Mouse (Mus musculus) CH12.LX (cell line): ENCODE measurements at regions not wholly inside any gene's neighbourhood (a gene's known extent, or its start where the extent isn't known, plus 50 kb on each side); places are given as distances from the start of the nearest gene placed in this dataset.

ENCODE experiments used
- DNase-seq: peaks from one replicate; pipeline ENCODE4 v3.0.0-alpha.2; 2013; ENCODE audit errors: extremely low read depth
- H3K27ac ChIP-seq: 2 replicates; pipeline ENCODE4 v1.5.1; 2012; ENCODE audit warnings: low read depth, mild to moderate bottlenecking, control low read depth, moderate library complexity; ENCODE audit not compliant: insufficient read depth
- H3K27me3 ChIP-seq: replicated peaks from 2 replicates; pipeline ENCODE3; 2012; ENCODE audit warnings: inconsistent platforms
- H3K36me3 ChIP-seq, 2 experiments: replicated peaks in 1 of 2; 2 replicates each; pipeline versions ENCODE3 to v1.6.1; 2012; ENCODE audit warnings: inconsistent platforms in 1 of 2, low read length in 1 of 2, mild to moderate bottlenecking in 1 of 2, mixed read lengths in 1 of 2, moderate library complexity in 1 of 2; ENCODE audit not compliant: control insufficient read depth in 1 of 2, insufficient read depth in 1 of 2
- H3K4me1 ChIP-seq, 2 experiments: 2 replicates each; pipeline ENCODE4 v1.6.1; 2012; ENCODE audit warnings: inconsistent platforms in 1 of 2, moderate library complexity in 1 of 2; ENCODE audit not compliant: insufficient read depth in 2 of 2, control insufficient read depth in 1 of 2
- H3K4me2 ChIP-seq: 2 replicates; pipeline ENCODE4 v1.6.1; 2012; ENCODE audit warnings: low read depth, mild to moderate bottlenecking, control low read depth; ENCODE audit not compliant: poor library complexity, insufficient read depth, severe bottlenecking
- H3K4me3 ChIP-seq, 3 experiments: fragments of 150-350 bp in 1 of 3; sonication (generic) in 1 of 3; replicated peaks in 1 of 3; 2 replicates each; pipeline versions ENCODE3 to v1.5.1; 2011 to 2012; ENCODE audit warnings: low read depth in 2 of 3, low read length in 2 of 3, mild to moderate bottlenecking in 2 of 3, moderate library complexity in 2 of 3, control low read depth in 1 of 3, improper control_type of control experiment in 1 of 3, inconsistent platforms in 1 of 3, mixed read lengths in 1 of 3; ENCODE audit not compliant: poor library complexity in 1 of 3
- H3K79me2 ChIP-seq: replicated peaks from 2 replicates; pipeline ENCODE4 v1.6.1; 2012; ENCODE audit warnings: mild to moderate bottlenecking, moderate library complexity; ENCODE audit not compliant: control insufficient read depth, poor library complexity, insufficient read depth, severe bottlenecking; ENCODE audit errors: extremely low read depth
- H3K9ac ChIP-seq: 2 replicates; pipeline ENCODE4 v1.6.1; 2012; ENCODE audit warnings: low read depth, mild to moderate bottlenecking, control low read depth, moderate library complexity; ENCODE audit not compliant: insufficient read depth
- H3K9me3 ChIP-seq: replicated peaks from 2 replicates; pipeline ENCODE3; 2012; ENCODE audit warnings: low read length, inconsistent platforms, mixed read lengths
- BHLHE40 ChIP-seq: IDR thresholded peaks from 2 replicates; pipeline ENCODE4 v1.6.1; 2011; ENCODE audit warnings: mild to moderate bottlenecking, low read depth, low read length, improper control_type of control experiment
- CTCF ChIP-seq, 2 experiments: IDR thresholded peaks in 1 of 2; conservative IDR thresholded peaks in 1 of 2; 2 replicates each; pipeline ENCODE4 v1.5.1; 2011 to 2012; ENCODE audit warnings: low read depth in 2 of 2, low read length in 2 of 2, improper control_type of control experiment in 1 of 2, inconsistent platforms in 1 of 2, mild to moderate bottlenecking in 1 of 2, moderate library complexity in 1 of 2
- ELF1 ChIP-seq: IDR thresholded peaks from 2 replicates; pipeline ENCODE4 v1.6.1; 2014; ENCODE audit warnings: low read depth, mild to moderate bottlenecking, inconsistent platforms, low read length, improper control_type of control experiment
- EP300 ChIP-seq: IDR thresholded peaks from 2 replicates; pipeline ENCODE4 v1.6.1; 2011; ENCODE audit warnings: low read length, improper control_type of control experiment
- ETS1 ChIP-seq: conservative IDR thresholded peaks from 2 replicates; pipeline ENCODE4 v1.6.1; 2012; ENCODE audit warnings: low read depth, mild to moderate bottlenecking, inconsistent platforms, low read length, improper control_type of control experiment, moderate library complexity
- GABPA ChIP-seq: IDR thresholded peaks from 2 replicates; pipeline ENCODE4 v1.6.1; 2012; ENCODE audit warnings: low read depth, low read length, improper control_type of control experiment, inconsistent platforms; ENCODE audit not compliant: insufficient replicate concordance
- JUN ChIP-seq: IDR thresholded peaks from 2 replicates; pipeline ENCODE4 v1.6.1; 2011; ENCODE audit warnings: low read depth, mild to moderate bottlenecking, low read length, improper control_type of control experiment, moderate library complexity; ENCODE audit not compliant: insufficient read depth
- JUND ChIP-seq: conservative IDR thresholded peaks from 2 replicates; pipeline ENCODE4 v1.6.1; 2011; ENCODE audit warnings: low read depth, low read length, improper control_type of control experiment
- MAFK ChIP-seq: IDR thresholded peaks from 2 replicates; pipeline ENCODE4 v1.6.1; 2011; ENCODE audit warnings: low read length, improper control_type of control experiment; ENCODE audit not compliant: insufficient replicate concordance
- MEF2A ChIP-seq: IDR thresholded peaks from 2 replicates; pipeline ENCODE4 v1.6.1; 2014; ENCODE audit warnings: low read depth, mild to moderate bottlenecking, inconsistent platforms, low read length, improper control_type of control experiment, borderline replicate concordance
- MXI1 ChIP-seq: IDR thresholded peaks from 2 replicates; pipeline ENCODE4 v1.6.1; 2011; ENCODE audit warnings: mild to moderate bottlenecking, low read depth, low read length, improper control_type of control experiment
- NELFE ChIP-seq: IDR thresholded peaks from 2 replicates; pipeline ENCODE4 v1.6.1; 2011; ENCODE audit warnings: low read depth, low read length, improper control_type of control experiment
- NRF1 ChIP-seq: IDR thresholded peaks from 2 replicates; pipeline ENCODE4 v1.6.1; 2014; ENCODE audit warnings: low read depth, mild to moderate bottlenecking, inconsistent platforms, low read length, improper control_type of control experiment, moderate library complexity
- RAD21 ChIP-seq: IDR thresholded peaks from 2 replicates; pipeline ENCODE4 v1.6.1; 2011; ENCODE audit warnings: low read depth, mild to moderate bottlenecking, low read length, improper control_type of control experiment, moderate library complexity
- SIN3A ChIP-seq: IDR thresholded peaks from 2 replicates; pipeline ENCODE4 v1.6.1; 2012; ENCODE audit warnings: low read length, improper control_type of control experiment, inconsistent platforms
- SMC3 ChIP-seq: IDR thresholded peaks from 2 replicates; pipeline ENCODE4 v1.6.1; 2011; ENCODE audit warnings: low read depth, low read length, improper control_type of control experiment
- TCF12 ChIP-seq: IDR thresholded peaks from 2 replicates; pipeline ENCODE4 v1.6.1; 2014; ENCODE audit warnings: low read depth, mild to moderate bottlenecking, inconsistent platforms, low read length, improper control_type of control experiment
- UBTF ChIP-seq: IDR thresholded peaks from 2 replicates; pipeline ENCODE4 v1.6.1; 2012; ENCODE audit warnings: low read depth, mild to moderate bottlenecking, inconsistent platforms, low read length, improper control_type of control experiment, moderate library complexity
- ZC3H11A ChIP-seq: IDR thresholded peaks from 2 replicates; pipeline ENCODE4 v1.6.1; 2012; ENCODE audit warnings: low read depth, mild to moderate bottlenecking, inconsistent platforms, low read length, improper control_type of control experiment
- ZKSCAN1 ChIP-seq: IDR thresholded peaks from 2 replicates; pipeline ENCODE4 v1.6.1; 2012; ENCODE audit warnings: low read depth, inconsistent platforms, low read length, improper control_type of control experiment, borderline replicate concordance
- ZMIZ1 ChIP-seq: IDR thresholded peaks from 2 replicates; pipeline ENCODE4 v1.6.1; 2012; ENCODE audit warnings: low read depth, mild to moderate bottlenecking, inconsistent platforms, low read length, improper control_type of control experiment
- dilution Hi-C: fragments of 300-500 bp; cut with MboI; formaldehyde crosslinking; loops from 2 replicates; pipeline ENCODE4 v1.14.3; 2020; ENCODE audit warnings: low sequenced_read_pairs; ENCODE audit not compliant: extremely low pct_unique_long_range_greater_than_20kb, extremely low pct_ligation_motif_present
- in situ Hi-C: fragments of 300-500 bp; cut with MboI; formaldehyde crosslinking; loops from 3 replicates; pipeline ENCODE4 v1.14.3; 2019; ENCODE audit warnings: low sequenced_read_pairs, low pct_ligation_motif_present, low pct_unique_long_range_greater_than_20kb, mixed read lengths

DNA sequence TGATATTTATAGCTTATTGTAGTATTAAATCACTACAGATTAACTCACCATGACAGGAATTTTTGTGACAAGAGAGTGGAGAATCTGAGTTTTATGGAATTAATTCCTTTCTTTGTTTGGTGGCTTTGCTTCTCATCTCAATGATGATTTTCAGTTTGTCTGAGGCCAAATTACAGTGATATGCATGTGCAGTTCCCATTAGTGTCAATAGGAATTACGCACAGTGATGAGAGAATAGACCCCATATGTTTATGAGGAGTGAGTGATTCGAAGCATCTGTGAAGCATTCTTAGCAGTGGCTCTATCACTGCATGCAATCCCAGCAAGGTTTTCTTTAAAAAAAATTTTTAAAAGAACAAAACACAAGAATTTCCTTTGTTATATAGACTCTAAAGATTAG lies 225.0 kb upstream of the Dph6 start:
- Histone ChIP-seq H3K4me3 (no peak overlapping the region), H3K36me3 (no peaks in the 10 kb centered on the region), H3K27ac (no peak overlapping the region), H3K4me1 (no peaks in the 10 kb centered on the region), H3K27me3 (no peaks in the 10 kb centered on the region), H3K4me2 (no peak overlapping the region), H3K9ac (no peak overlapping the region), H3K9me3 (no peaks in the 10 kb centered on the region), H3K79me2 (no peaks in the 10 kb centered on the region)
- dilution Hi-C loops (no loop called here), in situ Hi-C loops (no loop called here)
- DNase-seq = no peak
- no peak for TF ChIP-seq ETS1
- TF ChIP-seq JUN = no peak
- no peak for TF ChIP-seq SMC3
- TF ChIP-seq UBTF = no peak
- no peak for TF ChIP-seq NRF1
- TF ChIP-seq EP300 = no peak
- no peak for TF ChIP-seq MEF2A
- TF ChIP-seq SIN3A = no peak
- TF ChIP-seq ZC3H11A = no peak
- TF ChIP-seq BHLHE40 = no peak
- no peak for TF ChIP-seq MXI1
- TF ChIP-seq MAFK = no peak
- TF ChIP-seq NELFE = no peak
- TF ChIP-seq CTCF (conservative IDR thresholded peaks at IDR 0.05 in 1 of 2, IDR thresholded peaks at IDR 0.05 in 1 of 2; ENCODE audit: low read depth in 2 of 2, low read length in 2 of 2) = no peak
- no peak for TF ChIP-seq ZMIZ1
- TF ChIP-seq JUND = no peak
- TF ChIP-seq ELF1 = no peak

DNA sequence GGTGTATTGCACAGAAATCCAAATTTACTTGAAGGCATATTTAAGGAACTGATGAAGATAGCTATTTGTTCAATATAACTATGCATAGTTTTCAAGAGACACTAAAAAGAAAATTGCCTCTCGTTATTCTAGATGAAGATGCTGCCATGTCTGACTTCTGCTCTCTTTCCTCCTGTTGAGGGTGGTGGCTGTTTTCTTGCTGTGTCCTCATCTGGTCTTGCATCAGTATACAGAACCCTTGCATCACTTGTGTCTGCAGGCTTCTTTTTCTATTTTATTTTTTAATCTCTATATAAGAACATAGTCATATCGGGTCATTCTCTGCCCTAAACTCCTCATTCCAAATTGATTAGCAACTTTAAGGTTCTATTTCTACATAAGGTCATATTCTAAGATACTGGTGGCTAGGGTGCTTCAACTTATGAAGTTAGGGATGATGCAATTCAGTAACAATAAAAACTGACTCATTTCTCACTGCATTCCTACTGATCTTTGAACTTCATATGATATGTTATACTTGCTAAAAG lies 231.0 kb upstream of the Dph6 start:
- Histone ChIP-seq H3K27ac (no peak overlapping the region), H3K36me3 (no peaks in the 10 kb centered on the region), H3K4me3 (no peak overlapping the region), H3K27me3 (no peaks in the 10 kb centered on the region), H3K79me2 (no peaks in the 10 kb centered on the region), H3K4me2 (no peak overlapping the region), H3K4me1 (no peaks in the 10 kb centered on the region), H3K9ac (no peak overlapping the region), H3K9me3 (no peaks in the 10 kb centered on the region)
- TF ChIP-seq ZKSCAN1 (no peak), TCF12 (no peak), SMC3 (no peak), RAD21 (no peak), GABPA (no peak)
- dilution Hi-C loops = no loop called here
- in situ Hi-C loops = no loop called here
- no peak for DNase-seq
